ENCODE assay signal across 9 mouse cellular contexts in the genomic region with DNA sequence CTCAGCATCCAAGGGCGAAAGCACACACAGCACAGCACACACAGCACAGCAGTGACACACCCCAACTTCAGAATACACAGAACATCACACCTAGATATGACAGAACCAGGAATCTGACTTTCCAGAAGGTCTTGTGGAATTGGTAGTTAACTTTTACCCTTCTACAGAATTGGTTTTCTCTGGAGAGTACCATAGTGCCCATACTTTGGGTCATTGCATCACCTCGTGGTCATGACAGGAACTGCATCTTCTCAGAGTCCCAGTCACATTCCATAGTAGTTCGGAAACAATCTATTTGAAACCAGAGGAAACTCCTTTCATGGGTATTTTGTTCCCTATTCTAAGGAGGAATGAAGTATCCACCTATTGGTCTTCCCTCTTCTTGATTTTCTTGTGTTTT.
DNase-seq lines count a peak whose midpoint lies in the region; ATAC-seq and TF ChIP-seq lines count a peak whose summit lies in the region.
"Had no signal": no experiment of that assay in that cellular context is flagged by ENCODE, and none has a peak within 500 bp of the region (broad histone marks: within the 10 kb centered on the region; RNA-seq: fewer than 3 reads in every experiment).

No protein-coding gene starts in this region.

- no peak for TF ChIP-seq EP300 in heart, postnatal 0 days (IDR thresholded peaks at IDR 0.05; ENCODE audit: low read depth)
- no peak for TF ChIP-seq EP300 in lung, postnatal 0 days (IDR thresholded peaks at IDR 0.05)

- TF ChIP-seq POLR2A in cerebellum, adult 2 months (IDR thresholded peaks at IDR 0.05; ENCODE audit: borderline replicate concordance, insufficient read depth, low read length): no peak

- no peaks in the 10 kb centered on the region for H3K9me3 ChIP-seq in heart, postnatal 0 days (replicated peaks; ENCODE audit: control insufficient read depth, low read length)
- H3K9me3 ChIP-seq in lung, postnatal 0 days (ENCODE audit: low read length): no peaks in the 10 kb centered on the region
- H3K9me3 ChIP-seq: liver, embryonic 15.5 days had no signal

- no peak overlapping the region for H3K9ac ChIP-seq in heart, postnatal 0 days (replicated peaks; ENCODE audit: low read depth, low read length)
- no peak overlapping the region for H3K9ac ChIP-seq in lung, postnatal 0 days (replicated peaks; ENCODE audit: low read depth)
- H3K9ac ChIP-seq: liver, embryonic 15.5 days had no signal

- ATAC-seq in cerebellum, adult (ENCODE audit: insufficient number of reproducible peaks, low FRiP score, low TSS enrichment): no peak
- peak; percentile 78 for ATAC-seq in heart, postnatal 0 days (ENCODE audit: insufficient read depth, low read depth)
- ATAC-seq in lung, postnatal 0 days: peak; percentile 77

- no peaks in the 10 kb centered on the region for H3K27me3 ChIP-seq in cerebellum, adult 2 months (ENCODE audit: control insufficient read depth, insufficient read depth, low read length)
- no peaks in the 10 kb centered on the region for H3K27me3 ChIP-seq in heart, postnatal 0 days (ENCODE audit: control insufficient read depth, insufficient read depth, low read length)
- H3K27me3 ChIP-seq in lung, postnatal 0 days (replicated peaks; ENCODE audit: insufficient read depth, low read length): no peaks in the 10 kb centered on the region
- H3K27me3 ChIP-seq: liver, embryonic 15.5 days had no signal

- peak; percentile 31 to 59 for DNase-seq in cerebellum, adult 2 months
- DNase-seq in Muller cell, postnatal 12 days (ENCODE audit: inconsistent ontology term): peak; percentile 39
- peak; percentile 76 for DNase-seq in embryo, embryonic 10 days (ENCODE audit: low spot score)
- DNase-seq in heart, postnatal 0 days (ENCODE audit: low spot score): peak; percentile 63
- peak; percentile 24 for DNase-seq in large intestine, adult 2 months (ENCODE audit: low read depth, low spot score)
- DNase-seq in lung, postnatal 0 days (ENCODE audit: low spot score): peak; percentile 70
- DNase-seq in right cerebral cortex, adult 2 months (ENCODE audit: low spot score in 2 of 2): peak; percentile 76 to 78

- WGBS in cerebellum, adult 2 months: 44% methylated on average over 3 of the region's 3 CpGs
- 33% methylated on average over 3 of the region's 3 CpGs for WGBS in heart, postnatal 0 days
- WGBS in large intestine, adult 2 months: 42% methylated on average over 3 of the region's 3 CpGs
- WGBS in lung, postnatal 0 days: 38% methylated on average over 3 of the region's 3 CpGs

- no peaks in the 10 kb centered on the region; the same call in 1 of the 2 replicates for H3K36me3 ChIP-seq in heart, postnatal 0 days (replicated peaks; ENCODE audit: control insufficient read depth, insufficient read depth, low read length)
- H3K36me3 ChIP-seq in lung, postnatal 0 days (ENCODE audit: insufficient read depth, low read length): no peaks in the 10 kb centered on the region
- H3K36me3 ChIP-seq: liver, embryonic 15.5 days had no signal

- no peaks in the 10 kb centered on the region; the same call in 1 of the 2 replicates for H3K4me1 ChIP-seq in cerebellum, adult 2 months (ENCODE audit: control insufficient read depth, insufficient read depth, low read length)
- H3K4me1 ChIP-seq in heart, postnatal 0 days (ENCODE audit: control insufficient read depth, insufficient read depth): 0 out of 2 replicates have a peak, but pooled peaks cover 4% of the 10 kb centered on the region
- no peaks in the 10 kb centered on the region for H3K4me1 ChIP-seq in lung, postnatal 0 days (ENCODE audit: insufficient read depth, low read depth, low read length)

- peak; percentile 62; the same call in 1 of the 2 replicates for TF ChIP-seq CTCF in cerebellum, adult 2 months (IDR thresholded peaks at IDR 0.05; ENCODE audit: borderline replicate concordance, insufficient read depth, low read depth, low read length)
- peak; percentile 98 for TF ChIP-seq CTCF in heart, postnatal 0 days (IDR thresholded peaks at IDR 0.05; ENCODE audit: low read depth)
- TF ChIP-seq CTCF in lung, postnatal 0 days (IDR thresholded peaks at IDR 0.05): peak; percentile 94

- H3K27ac ChIP-seq in cerebellum, adult 2 months (ENCODE audit: insufficient read depth, low read length): no peak overlapping the region
- no peak overlapping the region for H3K27ac ChIP-seq in heart, postnatal 0 days (ENCODE audit: low read depth)
- no peak overlapping the region for H3K27ac ChIP-seq in lung, postnatal 0 days (ENCODE audit: low read length)
- H3K27ac ChIP-seq: liver, embryonic 15.5 days had no signal

- H3K4me2 ChIP-seq in heart, postnatal 0 days (ENCODE audit: low read depth, low read length): no peak overlapping the region
- no peak overlapping the region for H3K4me2 ChIP-seq in lung, postnatal 0 days (replicated peaks; ENCODE audit: low read depth, low read length)
- H3K4me2 ChIP-seq: liver, embryonic 15.5 days had no signal

- no peak overlapping the region for H3K4me3 ChIP-seq in cerebellum, adult 2 months (replicated peaks; ENCODE audit: insufficient read depth, low read depth, low read length)
- H3K4me3 ChIP-seq in heart, postnatal 0 days (ENCODE audit: low read depth, low read length): no peak overlapping the region
- H3K4me3 ChIP-seq in lung, postnatal 0 days (ENCODE audit: low read depth, low read length): no peak overlapping the region
- H3K4me3 ChIP-seq: liver, embryonic 15.5 days had no signal

Comparison
In these comparisons a context has a peak if more than half of its experiments do, and no peak if none do; other contexts are left out.
1. DNase-seq: peak in every context shown above with its lines; median percentile 77 in right cerebral cortex, adult 2 months; 76 in embryo, embryonic 10 days; 70 in lung, postnatal 0 days; 63 in heart, postnatal 0 days; 45 in cerebellum, adult 2 months; 39 in Muller cell, postnatal 12 days; 24 in large intestine, adult 2 months.